Mouse (Mus musculus) cerebellum, adult 8-10 months (tissue): ENCODE measurements around the gene Cldn7.
"Not testable (repeated sequence)": the region's sequence is repeated elsewhere in the genome, so short reads cannot be mapped to it uniquely, and the experiment has no call there.

Source experiments
- DNase-seq: peaks from one replicate; pipeline ENCODE4 v3.0.0; 2022

Cldn7 gene

DNA sequence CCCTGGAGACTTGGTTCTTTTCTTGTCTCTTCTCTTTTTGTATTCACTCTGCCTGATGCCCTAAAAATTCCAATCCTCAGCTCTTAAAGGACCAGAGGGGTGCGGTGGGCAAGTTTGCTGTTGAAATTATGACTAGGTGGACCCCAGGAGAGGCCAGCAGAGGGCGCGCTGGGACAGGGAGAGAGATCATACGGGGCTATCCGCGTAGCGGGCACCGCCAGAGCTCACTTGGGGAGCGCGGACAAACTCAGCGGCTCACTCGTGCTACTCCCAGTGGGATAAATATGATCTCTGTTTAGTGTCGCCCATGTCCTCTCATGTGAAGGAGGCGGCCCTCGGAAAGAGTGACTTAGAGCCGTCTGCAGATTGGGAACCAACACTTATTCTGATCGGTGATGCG, 30.4 kb upstream of the Cldn7 start:
- peak; percentile 91 for DNase-seq

DNA sequence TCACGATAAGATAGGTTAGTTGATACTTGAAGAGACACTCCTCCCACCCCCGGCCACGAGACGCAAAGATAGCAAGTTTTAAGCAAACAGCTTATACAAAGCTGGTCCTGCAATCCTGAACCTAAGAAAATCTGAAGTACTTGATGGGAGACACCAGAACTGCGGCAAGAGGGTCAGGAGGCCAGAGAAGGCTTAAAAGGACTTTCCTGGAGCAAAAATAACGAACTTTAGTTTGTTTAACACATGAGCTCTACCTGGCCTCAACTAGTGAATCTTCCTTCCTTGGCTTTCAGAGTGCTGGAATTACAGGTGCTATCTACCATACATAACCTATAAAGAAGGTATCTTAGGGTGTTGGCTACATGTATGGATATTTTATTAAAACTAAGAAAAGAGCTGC, 29.9 kb upstream of the Cldn7 start:
- DNase-seq = no peak

DNA sequence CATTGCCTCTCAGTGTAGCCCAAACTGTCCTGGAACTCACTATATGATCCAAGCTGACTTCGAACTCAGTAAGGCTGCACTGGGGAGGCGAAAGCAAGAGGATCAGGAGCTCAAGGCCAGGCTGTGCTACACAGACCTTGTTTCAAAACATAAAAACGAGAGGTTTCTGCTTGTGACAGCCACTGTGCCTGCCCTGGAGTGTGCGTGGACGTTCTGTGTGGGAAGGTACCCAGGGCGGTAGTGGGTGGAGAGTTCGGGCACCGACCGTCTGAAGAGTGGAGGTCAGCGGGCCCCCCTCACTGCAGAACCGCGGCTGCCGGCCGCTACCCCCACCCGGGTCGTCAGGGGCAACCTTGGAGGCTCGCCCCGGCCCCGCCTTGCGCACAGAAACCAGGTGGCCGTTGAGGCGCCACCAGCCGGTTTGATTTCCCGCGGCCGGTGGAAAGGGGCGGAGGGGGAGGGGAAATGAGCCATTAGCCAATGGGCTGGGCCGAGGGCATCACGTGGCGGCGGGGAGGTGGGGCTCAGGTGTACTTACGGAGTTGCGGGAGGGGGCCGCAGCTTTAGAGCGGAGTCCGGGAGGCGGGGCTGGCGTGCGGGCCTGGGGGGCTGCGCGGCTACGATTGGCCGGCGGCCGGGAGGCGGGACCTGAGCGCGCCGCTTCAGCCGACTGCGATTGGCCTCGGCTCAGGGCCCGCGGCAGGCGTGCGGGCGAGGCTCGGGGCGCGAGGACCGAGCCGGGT, 29.3 kb upstream of the Cldn7 start, which contains the start of gene Ybx2:
Gene Ybx2, plus strand, starts transcription at position 660 of the 743 bp plus-strand sequence.
- DNase-seq = peak; percentile 87

DNA sequence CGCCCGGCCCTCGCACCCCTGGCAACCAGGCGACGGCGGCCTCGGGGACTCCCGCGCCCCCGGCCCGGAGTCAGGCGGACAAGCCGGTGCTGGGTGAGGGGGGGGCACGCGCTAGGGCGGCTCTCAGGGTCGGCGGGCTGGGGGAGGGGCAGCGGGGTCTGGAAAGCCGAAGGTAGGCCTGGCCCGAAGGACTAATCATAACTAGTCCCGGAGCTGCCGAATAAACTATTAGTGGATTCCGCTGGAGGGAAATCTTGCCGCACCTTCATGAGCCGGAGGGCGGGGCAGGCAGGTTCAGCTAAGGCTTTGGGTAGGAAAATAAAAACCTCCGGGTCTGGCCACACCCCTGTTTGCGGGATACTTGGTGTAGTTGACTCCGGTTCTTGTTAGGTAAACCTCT, 28.4 kb upstream of the Cldn7 start:
- DNase-seq = no peak

DNA sequence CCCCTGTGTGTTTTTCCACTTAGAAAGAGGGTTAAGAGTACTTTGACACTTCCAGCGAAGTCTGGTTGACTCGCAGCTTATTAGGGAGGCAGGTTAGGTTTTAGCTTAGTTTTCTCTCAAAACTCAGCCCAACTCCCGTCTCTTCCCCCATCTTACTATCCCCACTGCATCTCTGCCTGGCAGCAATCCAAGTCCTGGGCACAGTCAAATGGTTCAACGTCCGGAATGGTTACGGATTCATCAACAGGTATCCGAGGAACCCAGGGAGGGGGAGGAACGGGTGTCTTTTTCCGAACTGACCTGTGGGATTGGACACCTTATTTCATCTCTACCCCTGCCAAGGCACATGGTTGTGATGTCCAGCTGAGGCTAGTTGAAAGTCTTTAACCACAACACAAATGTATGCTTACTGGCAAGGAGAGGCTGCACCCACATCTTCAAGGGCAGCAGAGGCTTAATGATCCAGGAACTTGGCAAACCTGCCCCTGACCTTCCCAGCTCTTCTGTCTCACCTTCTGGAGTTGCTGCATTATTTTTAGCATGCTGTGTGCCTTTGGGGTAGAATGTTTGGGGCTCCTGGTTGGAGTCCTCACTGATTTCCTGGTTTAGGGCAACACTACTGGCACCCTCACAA, 27.7 kb upstream of the Cldn7 start:
- no peak for DNase-seq

DNA sequence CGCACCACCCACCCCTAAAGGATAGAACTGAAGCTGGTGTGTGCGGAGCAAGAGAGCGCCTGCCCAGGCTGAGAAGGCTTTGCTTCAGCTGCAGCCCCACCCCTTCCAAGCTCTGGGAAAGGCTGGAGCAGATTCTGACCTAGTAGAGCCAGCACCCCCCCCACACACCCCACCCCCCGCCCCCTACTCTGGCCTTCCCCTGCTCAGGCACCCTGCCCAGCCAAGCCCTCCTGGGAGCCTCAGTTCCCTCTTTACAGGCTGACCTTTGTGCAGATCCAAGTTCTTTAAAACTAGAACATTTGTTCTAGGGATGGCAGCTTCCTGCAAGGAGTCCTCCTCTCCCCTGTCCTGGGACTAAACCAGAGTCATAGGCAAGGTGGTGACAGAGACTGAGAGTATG, 27.2 kb upstream of the Cldn7 start:
- DNase-seq = no peak

DNA sequence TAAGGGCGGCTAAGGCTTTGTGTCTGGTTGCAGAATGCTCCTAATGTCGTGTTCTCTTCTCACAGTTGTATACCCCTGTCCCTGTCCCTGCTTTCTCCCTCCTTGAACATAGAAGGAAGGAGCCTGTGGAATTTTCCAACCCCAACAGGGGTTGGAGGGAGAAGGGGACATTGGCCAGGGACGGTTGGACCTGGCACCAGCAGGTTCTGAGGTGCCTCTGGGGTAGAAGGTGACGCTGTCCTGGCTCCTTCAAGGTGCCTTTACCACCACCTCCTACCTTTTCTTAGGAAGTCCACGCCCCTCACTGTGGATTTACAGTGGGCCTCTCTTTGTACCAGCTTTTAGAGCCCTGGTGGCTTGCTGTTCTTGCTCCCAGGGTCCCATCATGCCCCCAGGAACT, 26.7 kb upstream of the Cldn7 start:
- no peak for DNase-seq

DNA sequence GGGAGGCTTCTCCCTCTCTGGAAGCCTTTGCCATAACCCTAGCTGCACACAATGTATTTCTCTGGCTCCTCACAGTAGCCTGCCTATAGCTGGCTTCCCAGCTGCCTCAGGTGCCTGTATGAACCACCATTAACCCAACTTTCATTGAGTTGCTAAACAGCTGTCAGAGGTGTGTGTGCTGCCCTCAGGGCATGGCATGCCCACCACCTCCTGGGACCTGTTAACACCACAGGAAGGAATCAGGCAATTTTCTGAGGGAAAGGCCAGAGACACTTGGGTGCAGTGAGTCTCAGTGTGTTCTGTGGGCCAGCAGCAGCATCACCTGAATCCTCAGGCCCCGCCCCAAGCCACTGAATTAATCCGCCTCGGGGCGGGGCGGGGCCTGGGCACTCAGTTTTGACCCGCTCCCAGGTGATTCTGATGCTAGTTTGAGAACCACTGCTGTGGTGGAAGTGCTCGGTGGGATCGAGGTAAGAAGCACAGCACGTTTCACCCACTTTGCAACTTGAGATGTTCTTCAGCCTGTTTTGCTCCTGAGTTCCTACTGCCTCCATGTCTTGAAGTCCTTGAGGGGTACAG, 26.1 kb upstream of the Cldn7 start:
- DNase-seq = no peak

DNA sequence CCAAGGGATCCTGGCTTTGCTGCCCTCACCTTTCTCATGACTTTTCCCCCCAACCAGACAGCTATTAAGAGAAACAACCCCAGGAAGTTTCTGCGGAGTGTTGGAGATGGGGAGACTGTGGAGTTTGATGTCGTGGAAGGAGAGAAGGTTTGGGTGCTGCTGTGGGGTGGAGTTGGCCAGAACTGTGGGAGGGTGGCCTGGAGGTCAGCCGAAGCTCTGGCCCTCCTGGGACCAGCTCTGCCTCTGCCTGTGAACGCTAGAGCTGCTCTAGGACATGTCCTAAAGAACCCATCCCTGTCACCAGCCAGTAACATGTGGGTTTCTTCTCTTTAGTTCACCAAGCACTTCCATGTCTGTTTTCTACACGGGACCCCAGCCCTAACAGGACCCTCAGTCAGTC, 25.4 kb upstream of the Cldn7 start:
- no peak for DNase-seq

DNA sequence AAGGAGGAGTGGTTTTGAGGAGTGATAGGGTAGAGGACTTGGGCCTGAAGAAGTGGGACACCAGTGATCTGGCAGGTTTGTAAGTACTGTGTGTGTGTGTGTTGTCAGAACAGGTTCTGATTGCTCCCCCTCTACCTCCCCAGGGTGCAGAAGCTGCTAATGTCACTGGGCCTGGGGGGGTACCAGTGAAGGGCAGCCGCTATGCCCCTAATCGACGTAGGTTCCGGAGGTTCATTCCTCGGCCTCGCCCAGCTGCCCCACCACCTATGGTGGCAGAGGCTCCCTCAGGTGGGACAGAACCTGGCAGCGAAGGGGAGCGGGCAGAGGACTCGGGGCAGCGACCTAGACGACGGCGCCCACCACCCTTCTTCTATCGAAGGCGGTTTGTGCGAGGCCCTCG, 24.8 kb upstream of the Cldn7 start:
- DNase-seq = no peak

DNA sequence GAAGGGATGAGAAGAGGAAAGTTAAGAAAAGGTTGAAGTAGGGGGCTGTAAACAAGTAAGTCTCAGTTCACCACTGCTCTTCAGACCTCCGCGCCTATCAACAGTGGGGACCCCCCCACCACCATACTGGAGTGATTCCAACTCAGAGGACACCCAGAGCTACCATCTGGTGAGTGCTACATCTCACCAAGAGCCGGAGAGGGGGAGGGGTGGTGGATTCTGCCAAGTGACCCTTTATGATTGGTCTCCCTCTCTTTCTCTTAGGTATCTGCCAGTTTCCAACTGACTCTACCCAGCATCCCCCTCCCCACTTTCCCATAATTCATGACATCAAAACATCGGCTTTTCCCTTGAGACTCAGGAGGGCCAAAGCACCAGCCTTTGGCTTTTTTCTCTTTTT, 23.6 kb upstream of the Cldn7 start:
- DNase-seq = no peak

DNA sequence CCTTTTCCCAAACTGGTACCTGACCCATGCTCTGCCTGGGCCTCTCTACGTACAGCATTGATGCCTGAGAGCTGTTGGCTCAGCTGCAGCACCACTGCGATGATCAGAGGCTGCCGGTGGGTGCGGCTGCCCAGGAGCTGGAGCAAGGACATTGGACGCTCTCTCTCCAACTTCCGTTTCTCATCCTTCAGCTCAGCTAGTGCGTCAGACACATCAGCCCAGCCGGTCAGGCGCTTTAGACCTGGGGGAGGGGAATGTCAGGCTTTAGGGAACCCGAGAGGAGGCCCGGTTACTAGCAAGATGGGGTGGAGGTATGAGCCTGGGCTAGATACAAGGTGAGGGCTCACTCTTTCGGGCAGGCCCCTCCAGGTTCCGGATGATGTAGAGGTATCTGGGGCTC, 19.4 kb upstream of the Cldn7 start:
- no peak for DNase-seq

DNA sequence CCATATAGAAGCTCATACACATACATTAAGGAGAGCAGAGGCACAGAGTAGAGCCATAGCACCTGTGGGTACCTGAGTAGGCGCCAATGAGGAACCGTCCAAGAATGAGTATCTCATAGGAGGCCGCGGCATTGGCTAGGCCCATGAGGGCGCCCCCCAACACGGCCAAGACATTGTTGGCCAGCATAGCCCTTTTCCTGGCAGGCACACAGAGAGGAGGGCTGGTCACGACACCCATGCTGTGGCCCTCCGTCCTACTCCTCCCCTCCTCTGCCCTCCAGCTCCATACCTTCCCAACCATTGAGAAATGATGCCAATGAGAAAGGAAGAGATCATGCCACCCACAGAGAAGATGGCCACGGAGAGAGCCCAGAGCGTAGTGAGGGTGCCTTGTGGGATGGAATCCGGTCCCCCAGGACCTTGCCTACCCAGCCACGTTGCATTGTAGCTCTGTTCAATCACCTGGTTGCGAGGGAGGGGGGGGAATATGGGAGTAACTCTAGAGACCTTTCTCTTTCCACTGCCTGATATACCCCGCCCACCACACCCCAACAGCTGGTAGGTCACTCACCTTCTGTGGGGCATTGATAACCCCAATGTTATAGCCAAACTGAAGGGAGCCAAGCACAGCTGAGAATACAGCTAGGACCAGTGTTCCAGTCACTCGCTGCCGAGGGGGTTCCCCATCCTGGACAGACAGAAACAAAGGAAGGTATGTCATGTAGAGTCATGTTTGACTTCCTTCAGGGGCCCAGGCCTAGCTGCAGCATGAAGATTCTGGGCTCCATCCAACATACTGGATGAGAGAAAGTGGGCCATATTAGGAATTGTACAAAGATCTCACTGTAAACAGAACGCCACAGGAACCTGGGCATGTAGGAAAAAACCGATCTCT, 18.3 kb upstream of the Cldn7 start:
- no peak for DNase-seq

DNA sequence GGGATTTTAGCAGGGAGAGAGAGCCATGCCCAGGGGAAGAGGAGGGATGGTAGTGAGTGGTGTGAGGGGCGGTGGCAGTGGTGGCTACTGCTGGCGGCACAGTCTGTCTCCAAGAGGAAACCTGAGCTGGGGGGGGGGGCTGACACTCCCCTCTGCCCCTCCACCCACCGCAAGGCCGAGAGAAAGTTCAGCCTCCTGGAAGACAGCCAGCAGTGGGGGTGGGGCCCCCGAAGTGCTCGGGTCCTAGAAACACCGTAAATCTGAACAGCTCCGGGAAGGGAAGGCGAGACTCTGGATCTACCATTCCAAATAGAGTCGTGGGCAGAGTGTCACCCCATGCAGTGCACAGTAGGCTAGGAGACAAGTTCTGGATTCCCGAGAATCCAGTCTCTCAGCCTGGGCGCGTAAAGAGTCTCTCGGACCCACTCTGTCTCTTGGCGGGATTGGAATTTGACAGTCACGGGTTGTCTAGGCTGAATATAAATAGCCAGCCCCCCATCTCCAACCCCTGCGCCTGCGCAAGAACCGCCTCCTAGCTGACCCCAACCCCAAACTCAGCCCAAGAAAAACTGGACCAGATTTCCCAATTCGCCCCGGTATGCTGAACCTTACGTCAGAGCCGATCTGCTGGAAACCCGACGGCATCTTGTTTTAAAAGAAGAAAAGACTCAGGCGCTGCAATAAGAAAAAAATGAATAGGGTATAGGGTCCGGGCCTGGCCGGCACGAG, 17.1 kb upstream of the Cldn7 start:
- DNase-seq = no peak

DNA sequence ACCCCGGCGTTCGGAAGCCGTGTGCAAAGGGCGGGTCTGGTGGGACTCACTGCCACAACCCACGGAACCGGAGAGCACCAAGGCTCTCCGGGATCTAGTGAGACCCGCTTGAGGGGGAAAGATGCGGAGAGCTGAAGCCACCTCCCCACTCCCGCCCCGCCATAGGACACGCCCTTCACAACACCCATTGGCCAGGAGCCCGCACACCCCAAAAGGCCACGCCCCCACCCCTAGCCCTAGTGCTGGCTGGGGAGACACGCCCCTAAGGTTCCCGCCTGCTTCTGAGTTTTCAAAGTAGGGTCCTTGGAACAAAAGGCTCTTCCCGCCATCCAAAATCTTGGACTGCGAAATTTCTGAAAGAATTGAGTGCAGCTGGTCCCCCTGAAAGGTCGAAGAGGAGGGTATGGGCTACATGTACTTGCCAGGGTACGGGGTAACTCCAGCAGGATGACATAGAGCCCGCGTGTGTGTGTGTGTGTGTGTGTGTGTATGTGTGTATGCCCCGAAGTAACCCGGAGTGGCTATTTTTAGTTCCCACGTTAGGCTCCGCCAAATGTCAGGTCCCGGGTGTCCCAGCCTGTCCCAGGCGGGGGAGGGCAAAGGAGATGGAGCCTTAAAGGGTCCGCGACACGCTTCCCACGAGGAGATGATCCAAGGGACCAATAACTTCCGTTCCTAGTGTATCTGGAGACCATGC, 16.4 kb upstream of the Cldn7 start, which contains the start of gene Slc2a4:
Gene Slc2a4, minus strand, starts transcription at position 123 of the 697 bp plus-strand sequence.
- peak; percentile 45 for DNase-seq

DNA sequence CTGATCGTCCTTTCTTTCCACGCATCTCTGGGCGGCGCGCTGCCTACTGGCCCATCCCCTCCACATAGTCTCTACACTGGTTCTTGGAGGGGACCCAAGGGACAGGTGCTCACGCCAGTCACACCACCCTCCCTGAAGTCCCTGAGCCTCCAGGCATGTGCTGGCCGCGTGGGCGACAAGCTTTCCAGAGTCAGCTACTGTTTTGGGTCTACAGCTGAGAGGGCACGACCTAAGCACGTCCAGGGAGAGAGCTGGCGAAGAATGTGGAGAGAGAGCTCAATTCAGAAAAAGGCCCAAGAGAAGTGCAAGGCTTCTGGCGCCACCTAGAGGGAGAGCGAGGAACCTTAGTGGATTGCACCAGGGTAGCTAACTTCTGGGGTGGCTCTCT, 15.8 kb upstream of the Cldn7 start:
- DNase-seq = peak; percentile 77

DNA sequence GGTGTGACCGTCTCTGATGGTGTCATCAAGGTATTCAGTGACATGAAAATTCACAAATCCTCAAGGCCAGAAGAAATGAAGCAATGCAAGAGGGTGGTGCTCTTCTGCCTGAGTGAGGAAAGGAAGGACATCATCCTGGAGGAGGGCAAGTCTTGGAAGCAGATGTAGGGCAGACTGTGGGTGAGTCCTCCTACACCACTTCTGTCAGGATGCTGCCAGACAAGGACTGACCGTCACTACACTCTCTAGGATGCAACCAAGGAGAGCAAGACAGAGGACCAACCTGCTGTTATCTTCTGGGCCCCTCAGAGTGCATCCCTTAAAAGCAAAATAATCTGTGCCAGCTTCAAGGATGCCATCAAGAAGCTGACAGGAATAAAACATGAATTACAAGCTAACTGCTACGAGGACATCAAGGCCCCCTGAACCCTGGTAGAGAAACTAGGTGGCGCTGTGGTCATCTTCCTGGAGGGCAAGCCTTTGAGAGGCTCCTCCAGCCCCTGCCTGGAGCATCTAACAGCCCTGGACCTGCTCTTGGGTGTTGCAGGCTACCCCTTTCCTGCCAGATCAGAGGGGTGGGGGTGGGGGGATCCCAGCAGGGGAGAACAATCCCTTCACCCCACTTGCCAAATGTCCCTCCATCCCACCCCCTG, 13.6 kb upstream of the Cldn7 start:
- no peak for DNase-seq

DNA sequence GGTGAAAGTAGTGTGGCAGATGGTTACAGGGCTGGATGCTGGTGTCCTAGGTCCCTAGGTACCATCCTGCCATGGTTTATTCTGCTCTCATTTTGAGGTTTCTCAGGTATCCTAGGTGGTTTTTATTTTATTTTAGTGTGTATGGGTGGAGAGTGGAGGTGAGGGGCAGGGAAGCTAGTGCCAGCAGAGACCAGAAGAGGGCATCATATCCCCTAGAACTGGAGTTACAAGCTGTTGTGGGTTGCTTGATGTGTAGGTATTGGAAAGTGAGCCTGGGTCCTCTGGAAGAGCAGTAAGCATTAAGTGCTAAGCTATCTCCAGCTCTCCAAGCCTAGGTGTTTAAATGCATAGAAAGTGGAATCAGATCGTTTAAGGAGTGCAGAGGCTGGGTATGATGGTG, 12.3 kb upstream of the Cldn7 start:
- no peak for DNase-seq

DNA sequence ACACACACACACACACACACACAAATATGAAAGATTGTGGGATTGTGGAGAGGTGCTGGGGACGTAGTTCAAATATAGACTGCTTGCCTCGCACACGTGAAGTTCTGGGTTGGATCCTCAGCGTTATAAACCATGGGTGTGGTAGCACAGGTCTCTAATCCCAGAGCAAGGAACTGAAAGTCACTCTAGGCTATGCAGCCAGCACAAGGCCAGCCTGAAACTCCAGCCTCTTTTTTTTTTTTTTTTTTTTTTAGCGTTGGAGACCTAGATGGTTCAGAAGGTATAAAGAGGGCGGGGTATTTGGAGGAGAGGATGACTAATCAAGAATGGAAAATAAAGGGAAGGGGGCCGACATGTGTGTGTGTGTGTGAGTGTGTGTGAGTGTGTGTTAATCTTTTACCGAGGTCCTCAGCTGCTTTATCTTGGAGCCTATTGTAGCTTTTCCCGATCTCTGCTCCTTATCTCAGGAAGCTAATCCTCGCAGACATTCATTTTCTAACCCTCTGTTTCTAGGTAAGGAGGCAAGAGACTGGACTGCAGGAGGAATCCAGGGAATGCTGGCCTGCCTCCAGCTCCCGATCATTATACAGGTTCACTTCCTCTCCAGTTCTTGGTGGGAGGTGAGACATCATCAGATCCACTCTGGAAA, 11.2 kb upstream of the Cldn7 start:
- DNase-seq = no peak

DNA sequence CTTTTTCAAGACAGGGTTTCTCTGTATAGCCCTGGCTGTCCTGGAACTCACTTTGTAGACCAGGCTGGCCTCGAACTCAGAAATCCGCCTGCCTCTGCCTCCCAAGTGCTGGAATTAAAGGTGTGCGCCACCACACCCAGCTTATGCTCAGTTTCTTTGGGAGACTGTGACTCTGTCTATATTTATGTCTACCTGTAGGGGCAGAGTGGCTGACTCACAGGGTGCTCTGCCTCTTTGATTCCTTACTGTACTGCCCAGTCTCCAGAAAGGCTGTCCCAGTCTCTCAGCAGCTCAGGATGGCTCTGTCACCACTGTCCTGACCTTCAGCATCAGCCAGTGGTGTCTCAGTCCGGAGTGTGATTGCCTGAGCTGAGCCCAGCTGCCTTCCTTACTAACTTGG, 9.0 kb upstream of the Cldn7 start:
- DNase-seq = not testable (repeated sequence)

DNA sequence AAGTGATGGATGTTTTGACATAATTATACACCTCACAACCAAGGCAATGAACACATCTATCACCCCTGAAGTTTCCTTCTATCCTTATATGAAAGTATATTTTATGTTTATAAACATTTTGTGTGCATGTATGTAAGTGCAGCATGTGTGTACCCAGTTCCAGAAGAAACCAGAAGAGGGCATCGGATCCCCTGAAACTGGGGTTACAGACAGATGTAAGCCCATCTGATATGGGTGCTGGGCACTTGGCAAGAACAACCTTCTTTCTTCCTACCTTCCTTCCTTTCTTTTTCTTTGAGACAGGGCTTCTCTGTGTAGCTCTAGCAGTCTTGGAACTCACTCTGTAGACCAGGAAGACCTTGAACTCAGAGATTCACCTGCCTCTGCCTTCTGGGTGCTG, 8.4 kb upstream of the Cldn7 start:
- DNase-seq = no peak
